Mouse (Mus musculus): ENCODE data around the gene Ncoa1. TPM values are rescaled to one million over a fixed set of nuclear protein-coding genes. Genes with fewer than 3 reads are reported as not detected.
A peak's percentile ranks its signal among the peaks of the same experiment; 100 is the strongest.

Gene Ncoa1
- polyA plus RNA-seq, 1 experiment from 2014 or later = 0.76 TPM

DNA sequence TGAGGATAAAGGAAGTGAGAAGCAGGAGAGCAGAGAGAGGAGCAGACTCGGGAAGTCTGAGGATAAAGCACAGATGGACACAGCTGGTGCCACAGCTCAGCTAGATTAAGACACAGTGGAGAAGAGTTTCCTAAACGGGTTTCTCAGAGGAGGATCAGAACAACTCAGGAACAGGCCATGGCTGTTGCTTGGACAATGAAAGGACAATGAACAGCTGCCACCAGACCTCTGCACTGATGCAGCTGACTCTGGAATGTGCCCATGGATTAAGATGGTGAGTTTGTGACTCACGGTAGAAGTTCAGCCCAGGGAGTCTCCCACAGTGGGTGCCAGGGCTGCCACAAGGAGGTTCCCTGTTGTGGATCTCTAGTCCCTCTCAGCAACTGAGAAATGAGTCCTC lies 191.8 kb downstream of the Ncoa1 start:
- no peak for ATAC-seq (ENCODE audit: low read depth)
- Histone ChIP-seq H3K27ac (ENCODE audit: low read length) (no peak overlapping the region), H3K36me3 (ENCODE audit: control insufficient read depth, insufficient read depth) (no peaks in the 10 kb centered on the region), H3K9ac (ENCODE audit: low read depth, low read length) (no peak overlapping the region), H3K27me3 (ENCODE audit: control insufficient read depth, insufficient read depth, low read depth, low read length) (no peaks in the 10 kb centered on the region), H3K9me3 (replicated peaks; ENCODE audit: control insufficient read depth, low read length) (no peaks in the 10 kb centered on the region), H3K4me1 (ENCODE audit: control insufficient read depth, low read depth, low read length) (no peaks in the 10 kb centered on the region), H3K4me2 (ENCODE audit: low read depth, low read length) (no peak overlapping the region), H3K4me3 (ENCODE audit: low read depth, low read length) (no peak overlapping the region)
- WGBS (ENCODE audit: insufficient replicate concordance) = 29% methylated on average over 3 of the region's 3 CpGs

DNA sequence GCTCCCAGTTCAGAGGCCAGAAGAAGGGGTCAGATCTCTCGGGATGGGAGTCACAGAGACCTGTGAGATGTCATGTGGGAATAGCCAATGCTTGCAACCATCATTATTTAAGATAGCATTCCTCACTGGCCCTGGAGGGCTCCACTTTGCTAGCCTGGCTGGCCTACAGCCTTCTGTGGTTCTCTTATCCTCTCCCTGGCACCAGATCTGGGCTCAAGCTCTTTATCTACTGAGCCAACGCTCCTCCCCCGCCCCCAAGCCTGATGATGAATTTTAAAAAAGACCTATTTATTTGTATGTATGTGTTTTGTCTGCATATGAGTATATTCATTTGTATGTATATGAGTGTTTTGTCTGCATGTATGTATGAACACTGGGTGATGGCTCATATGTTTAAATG lies 197.1 kb downstream of the Ncoa1 start:
- no peaks in the 10 kb centered on the region; the same call in 1 of the 2 replicates for H3K36me3 ChIP-seq (ENCODE audit: control insufficient read depth, insufficient read depth)
- 27% methylated on average over 3 of the region's 3 CpGs for WGBS (ENCODE audit: insufficient replicate concordance)
- H3K9ac ChIP-seq (ENCODE audit: low read depth, low read length) = no peak overlapping the region
- no peaks in the 10 kb centered on the region for H3K9me3 ChIP-seq (replicated peaks; ENCODE audit: control insufficient read depth, low read length)
- H3K4me2 ChIP-seq (ENCODE audit: low read depth, low read length) = no peak overlapping the region
- no peak overlapping the region for H3K4me3 ChIP-seq (ENCODE audit: low read depth, low read length)
- H3K27ac ChIP-seq (ENCODE audit: low read length) = no peak overlapping the region
- H3K4me1 ChIP-seq (ENCODE audit: control insufficient read depth, low read depth, low read length) = peaks cover 7% of the 10 kb centered on the region
- peak; percentile 54; the same call in 1 of the 2 replicates for ATAC-seq (ENCODE audit: low read depth)
- H3K27me3 ChIP-seq (ENCODE audit: control insufficient read depth, insufficient read depth, low read depth, low read length) = no peaks in the 10 kb centered on the region

DNA sequence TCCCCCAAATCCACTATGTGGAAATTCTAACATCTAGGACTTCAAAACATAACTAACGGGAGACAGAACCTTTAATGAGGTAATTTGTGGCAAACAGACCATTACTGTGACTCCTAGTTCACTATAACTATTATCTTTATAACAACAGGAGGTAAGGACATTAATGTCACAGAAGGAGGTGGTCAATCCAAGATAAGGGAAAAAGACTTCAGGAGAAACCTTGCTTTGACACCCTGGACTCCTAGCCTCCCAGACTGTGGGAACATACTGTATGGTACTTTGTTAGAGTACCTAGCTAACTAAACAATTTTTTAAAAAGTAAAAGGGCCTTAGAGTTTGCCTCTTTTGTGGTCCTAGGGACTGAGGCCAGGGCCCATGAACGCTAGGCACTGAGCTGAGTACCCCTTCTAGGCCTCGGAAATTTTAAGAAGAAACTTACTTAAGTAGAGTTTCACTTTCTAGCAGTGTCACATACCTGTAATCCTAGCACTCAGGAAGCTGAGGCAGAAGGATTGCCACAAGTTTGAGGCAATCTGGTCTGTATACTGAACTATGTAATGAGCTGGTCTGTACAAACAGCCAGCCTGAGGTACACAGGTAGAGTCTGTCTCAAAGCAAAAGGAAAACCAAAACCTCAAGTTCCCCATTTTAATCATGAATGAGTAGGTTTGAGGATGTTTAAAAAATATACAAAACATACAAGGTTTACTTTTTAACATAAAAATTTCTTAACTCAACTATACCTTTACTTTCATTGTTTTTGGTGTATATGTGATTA lies 197.8 kb downstream of the Ncoa1 start:
- no peaks in the 10 kb centered on the region; the same call in 1 of the 2 replicates for H3K36me3 ChIP-seq (ENCODE audit: control insufficient read depth, insufficient read depth)
- H3K4me3 ChIP-seq (ENCODE audit: low read depth, low read length) = no peak overlapping the region
- peaks cover 7% of the 10 kb centered on the region for H3K4me1 ChIP-seq (ENCODE audit: control insufficient read depth, low read depth, low read length)
- no peak overlapping the region for H3K27ac ChIP-seq (ENCODE audit: low read length)
- ATAC-seq (ENCODE audit: low read depth) = no peak
- no peaks in the 10 kb centered on the region for H3K9me3 ChIP-seq (replicated peaks; ENCODE audit: control insufficient read depth, low read length)
- no peak overlapping the region for H3K9ac ChIP-seq (ENCODE audit: low read depth, low read length)
- H3K4me2 ChIP-seq (ENCODE audit: low read depth, low read length) = no peak overlapping the region
- H3K27me3 ChIP-seq (ENCODE audit: control insufficient read depth, insufficient read depth, low read depth, low read length) = no peaks in the 10 kb centered on the region
- WGBS (ENCODE audit: insufficient replicate concordance) = 57% methylated on average over 3 of the region's 3 CpGs

DNA sequence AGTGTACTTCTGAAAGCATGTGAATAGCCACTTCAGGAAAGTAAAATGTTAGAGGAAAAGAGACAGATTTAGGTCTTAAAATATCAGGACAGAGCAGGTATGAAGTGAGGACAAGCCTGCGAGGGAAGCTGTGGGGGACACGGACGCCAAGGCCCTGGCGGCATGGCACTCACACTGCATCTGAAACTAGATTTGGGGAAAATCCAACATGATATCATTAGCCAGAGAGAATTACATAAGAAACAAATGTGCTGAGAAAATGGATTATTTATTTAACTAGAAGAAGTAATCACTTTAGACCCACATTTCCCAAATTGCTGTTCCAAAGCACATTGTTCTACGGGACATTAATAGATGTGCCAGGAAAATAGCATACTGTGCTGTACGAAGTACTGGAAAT lies 205.9 kb downstream of the Ncoa1 start:
- ATAC-seq (ENCODE audit: low read depth) = no peak
- WGBS (ENCODE audit: insufficient replicate concordance) = 89% methylated on average over 6 of the region's 6 CpGs
- H3K9ac ChIP-seq (ENCODE audit: low read depth, low read length) = no peak overlapping the region
- H3K4me1 ChIP-seq (ENCODE audit: control insufficient read depth, low read depth, low read length) = no peaks in the 10 kb centered on the region
- no peaks in the 10 kb centered on the region for H3K27me3 ChIP-seq (ENCODE audit: control insufficient read depth, insufficient read depth, low read depth, low read length)
- H3K27ac ChIP-seq (ENCODE audit: low read length) = no peak overlapping the region
- H3K4me2 ChIP-seq (ENCODE audit: low read depth, low read length) = no peak overlapping the region
- no peaks in the 10 kb centered on the region; the same call in 1 of the 2 replicates for H3K36me3 ChIP-seq (ENCODE audit: control insufficient read depth, insufficient read depth)
- no peak overlapping the region for H3K4me3 ChIP-seq (ENCODE audit: low read depth, low read length)
- no peaks in the 10 kb centered on the region for H3K9me3 ChIP-seq (replicated peaks; ENCODE audit: control insufficient read depth, low read length)

DNA sequence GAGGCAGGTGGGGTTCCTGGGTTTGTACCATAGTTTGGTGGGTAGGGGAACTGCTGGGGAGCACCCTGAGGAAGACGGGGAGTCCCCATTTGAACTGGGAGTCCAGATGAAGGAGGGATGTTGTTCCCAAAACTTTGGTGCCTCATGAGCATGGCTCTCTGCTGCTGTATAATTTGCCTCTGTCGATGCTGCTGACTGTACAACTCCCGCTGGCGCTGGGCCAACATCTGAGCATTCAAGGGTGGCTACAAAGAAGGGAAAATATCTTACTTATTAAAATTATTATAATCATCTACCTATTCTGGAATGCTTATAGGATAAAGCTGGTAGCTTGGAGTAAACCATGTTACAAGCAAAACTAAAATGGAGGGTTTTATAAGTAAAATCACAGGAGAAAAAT lies 209.2 kb downstream of the Ncoa1 start:
- Histone ChIP-seq H3K4me2 (ENCODE audit: low read depth, low read length) (no peak overlapping the region), H3K9me3 (replicated peaks; ENCODE audit: control insufficient read depth, low read length) (no peaks in the 10 kb centered on the region), H3K27me3 (ENCODE audit: control insufficient read depth, insufficient read depth, low read depth, low read length) (no peaks in the 10 kb centered on the region), H3K9ac (ENCODE audit: low read depth, low read length) (no peak overlapping the region), H3K36me3 (ENCODE audit: control insufficient read depth, insufficient read depth) (no peaks in the 10 kb centered on the region), H3K4me1 (ENCODE audit: control insufficient read depth, low read depth, low read length) (no peaks in the 10 kb centered on the region), H3K27ac (ENCODE audit: low read length) (no peak overlapping the region), H3K4me3 (ENCODE audit: low read depth, low read length) (no peak overlapping the region)
- WGBS (ENCODE audit: insufficient replicate concordance) = 89% methylated on average over 4 of the region's 4 CpGs
- ATAC-seq (ENCODE audit: low read depth) = no peak

DNA sequence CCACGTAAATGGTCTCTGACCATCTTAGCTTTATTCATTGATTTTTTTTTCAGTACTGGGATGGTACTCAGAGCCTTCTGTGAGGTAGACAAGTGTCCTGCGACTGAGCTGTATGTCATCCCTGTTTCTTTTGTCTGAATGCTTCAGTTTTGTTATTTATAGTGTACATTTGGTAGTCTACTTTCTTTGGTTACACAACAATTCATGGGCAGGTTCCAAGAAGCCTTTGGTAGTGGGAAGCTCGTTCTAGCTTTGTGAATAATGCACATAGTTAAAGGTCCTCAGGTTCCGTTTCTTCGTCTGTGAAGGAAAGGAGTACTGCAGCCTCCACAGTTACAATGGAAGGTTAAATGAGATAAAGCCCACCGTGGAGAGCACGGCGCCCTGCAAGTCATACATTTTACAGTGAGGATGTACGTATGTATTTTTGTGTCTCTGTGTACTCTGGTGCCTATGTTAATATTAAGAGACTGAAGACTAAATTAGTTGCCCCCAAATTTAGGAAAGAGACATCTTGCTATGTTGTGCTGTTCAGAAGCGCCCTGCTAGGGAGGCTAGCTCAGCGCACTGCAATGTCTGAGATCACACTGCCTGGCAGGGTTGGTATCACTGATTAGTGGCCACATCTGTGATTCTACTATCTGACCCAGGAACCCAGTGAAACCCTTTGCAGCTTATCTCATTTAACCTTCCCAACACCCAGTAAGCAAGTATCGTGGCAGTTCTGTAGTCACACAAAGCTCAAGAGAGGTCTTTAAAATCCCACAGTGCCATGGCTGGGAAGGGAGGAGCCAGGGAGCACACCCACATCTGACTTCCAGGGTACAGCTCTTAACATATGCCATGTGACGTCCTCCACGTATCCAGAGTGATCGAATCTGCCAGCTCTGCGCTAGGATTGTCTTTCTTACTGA lies 224.0 kb downstream of the Ncoa1 start:
- Histone ChIP-seq H3K4me2 (ENCODE audit: low read depth, low read length) (peak overlapping the region; percentile 31), H3K4me1 (ENCODE audit: control insufficient read depth, low read depth, low read length) (peaks cover 17% of the 10 kb centered on the region), H3K27ac (ENCODE audit: low read length) (peak overlapping the region; percentile 45; the same call in 1 of the 2 replicates), H3K9me3 (replicated peaks; ENCODE audit: control insufficient read depth, low read length) (no peaks in the 10 kb centered on the region), H3K4me3 (ENCODE audit: low read depth, low read length) (peak overlapping the region; percentile 13; the same call in 1 of the 2 replicates), H3K36me3 (ENCODE audit: control insufficient read depth, insufficient read depth) (no peaks in the 10 kb centered on the region), H3K27me3 (ENCODE audit: control insufficient read depth, insufficient read depth, low read depth, low read length) (no peaks in the 10 kb centered on the region), H3K9ac (ENCODE audit: low read depth, low read length) (no peak overlapping the region)
- WGBS (ENCODE audit: insufficient replicate concordance) = 36% methylated on average over 16 of the region's 16 CpGs
- ATAC-seq (ENCODE audit: low read depth) = peak; percentile 95

DNA sequence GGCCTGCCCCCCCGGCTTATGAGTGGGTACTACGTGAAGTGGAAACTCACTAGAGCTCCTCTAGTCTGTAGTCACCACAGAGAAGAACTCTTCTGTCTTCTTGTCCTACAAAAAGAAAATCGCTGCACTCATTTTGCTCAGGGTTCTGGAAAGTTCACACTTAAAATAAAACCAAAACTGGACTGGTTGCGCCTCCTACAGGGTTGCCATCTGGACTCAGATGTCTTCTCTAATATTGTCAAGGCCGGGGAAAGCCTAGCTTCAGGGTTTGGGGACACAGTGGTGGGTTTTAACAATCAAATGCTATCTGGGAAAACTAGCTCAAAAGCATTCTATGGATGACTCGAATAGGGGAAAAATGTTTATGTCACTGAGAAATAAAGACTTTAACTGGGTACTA lies 227.2 kb downstream of the Ncoa1 start:
- Histone ChIP-seq H3K4me3 (ENCODE audit: low read depth, low read length) (no peak overlapping the region), H3K9me3 (replicated peaks; ENCODE audit: control insufficient read depth, low read length) (no peaks in the 10 kb centered on the region), H3K4me1 (ENCODE audit: control insufficient read depth, low read depth, low read length) (peaks cover 17% of the 10 kb centered on the region), H3K27ac (ENCODE audit: low read length) (no peak overlapping the region), H3K27me3 (ENCODE audit: control insufficient read depth, insufficient read depth, low read depth, low read length) (no peaks in the 10 kb centered on the region), H3K4me2 (ENCODE audit: low read depth, low read length) (no peak overlapping the region), H3K9ac (ENCODE audit: low read depth, low read length) (no peak overlapping the region), H3K36me3 (ENCODE audit: control insufficient read depth, insufficient read depth) (no peaks in the 10 kb centered on the region)
- ATAC-seq (ENCODE audit: low read depth) = no peak
- WGBS (ENCODE audit: insufficient replicate concordance) = 67% methylated on average over 6 of the region's 6 CpGs

DNA sequence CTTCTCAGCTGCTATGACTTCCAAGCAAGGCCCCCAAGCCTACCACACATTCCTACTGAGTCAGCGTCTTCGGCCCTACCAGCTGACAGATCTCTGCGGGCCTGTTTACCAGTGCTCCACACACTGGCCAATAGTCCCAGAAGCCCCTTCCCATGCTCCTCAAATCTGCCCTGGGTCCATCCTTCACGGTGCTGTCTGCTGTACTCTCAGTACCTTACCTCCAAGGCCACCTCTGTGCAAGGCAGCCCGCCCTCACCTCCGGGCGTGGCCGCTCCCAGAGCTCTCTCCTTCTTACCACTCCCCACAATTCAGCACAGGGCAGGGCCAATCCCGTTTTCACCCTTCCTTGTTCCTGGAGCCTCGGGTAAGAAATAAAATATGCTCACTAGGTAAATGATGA lies 231.2 kb downstream of the Ncoa1 start:
- WGBS (ENCODE audit: insufficient replicate concordance) = 72% methylated on average over 10 of the region's 10 CpGs
- Histone ChIP-seq H3K4me2 (ENCODE audit: low read depth, low read length) (no peak overlapping the region), H3K4me3 (ENCODE audit: low read depth, low read length) (no peak overlapping the region), H3K36me3 (ENCODE audit: control insufficient read depth, insufficient read depth) (no peaks in the 10 kb centered on the region), H3K9ac (ENCODE audit: low read depth, low read length) (no peak overlapping the region), H3K9me3 (replicated peaks; ENCODE audit: control insufficient read depth, low read length) (no peaks in the 10 kb centered on the region), H3K4me1 (ENCODE audit: control insufficient read depth, low read depth, low read length) (no peaks in the 10 kb centered on the region), H3K27me3 (ENCODE audit: control insufficient read depth, insufficient read depth, low read depth, low read length) (no peaks in the 10 kb centered on the region), H3K27ac (ENCODE audit: low read length) (no peak overlapping the region)
- ATAC-seq (ENCODE audit: low read depth) = no peak

DNA sequence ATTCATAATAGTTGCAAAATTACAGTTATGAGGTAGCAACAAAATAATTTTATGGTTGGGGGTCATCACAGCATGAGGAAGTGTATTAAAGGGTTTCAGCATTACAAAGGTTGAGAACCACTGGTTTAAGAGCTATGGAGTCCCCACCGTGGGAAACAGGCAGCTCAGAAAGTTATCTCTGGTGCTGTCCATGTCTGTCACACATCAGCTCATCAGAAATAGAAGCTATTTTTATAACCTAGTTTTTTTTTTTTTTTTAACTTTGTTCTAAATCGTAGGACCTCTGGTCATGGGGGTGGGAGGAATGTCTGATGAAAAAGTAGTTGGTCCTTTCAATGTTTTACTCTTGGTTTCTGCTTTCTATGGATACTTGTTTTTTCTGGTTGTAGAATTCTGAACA lies 233.2 kb downstream of the Ncoa1 start:
- Histone ChIP-seq H3K4me3 (ENCODE audit: low read depth, low read length) (no peak overlapping the region), H3K9ac (ENCODE audit: low read depth, low read length) (no peak overlapping the region), H3K4me2 (ENCODE audit: low read depth, low read length) (no peak overlapping the region), H3K27ac (ENCODE audit: low read length) (no peak overlapping the region), H3K4me1 (ENCODE audit: control insufficient read depth, low read depth, low read length) (no peaks in the 10 kb centered on the region), H3K27me3 (ENCODE audit: control insufficient read depth, insufficient read depth, low read depth, low read length) (no peaks in the 10 kb centered on the region), H3K9me3 (replicated peaks; ENCODE audit: control insufficient read depth, low read length) (no peaks in the 10 kb centered on the region), H3K36me3 (ENCODE audit: control insufficient read depth, insufficient read depth) (no peaks in the 10 kb centered on the region)
- no peak for ATAC-seq (ENCODE audit: low read depth)
- 50% methylated on average over 2 of the region's 2 CpGs for WGBS (ENCODE audit: insufficient replicate concordance)
